Comparison of ENCODE assay signal across 17 mouse cellular contexts in genomic region chr7:100240601-100241000, GRCm38 (mm10). TPM values are rescaled to one million over a fixed set of nuclear protein-coding genes. Genes with fewer than 3 reads are reported as not detected.
"Had no signal": no experiment of that assay in that cellular context is flagged by ENCODE, and none has a peak within 500 bp of the region (broad histone marks: within the 10 kb centered on the region; RNA-seq: fewer than 3 reads in every experiment).

No protein-coding gene starts in this region.

- H3K4me3 ChIP-seq: neural tube, embryonic 13.5 days; neural tube, embryonic 15.5 days; stomach, embryonic 15.5 days had no signal

- H3K27ac ChIP-seq: neural tube, embryonic 13.5 days; neural tube, embryonic 15.5 days; stomach, embryonic 15.5 days; stomach, postnatal 0 days had no signal

- DNase-seq: retina, postnatal 1 day; right cerebral cortex, adult 18-20 months; right cerebral cortex, postnatal 14 days; right cerebral cortex, postnatal 25 days; right cerebral cortex, postnatal 4 days; spleen, adult 18-20 months; thymus, adult 18-20 months; thymus, adult 2 months; thymus, postnatal 14 days; thymus, postnatal 25 days; thymus, postnatal 36 days; thymus, postnatal 4 days had no signal

RNA-seq across cellular contexts. Expression of gene P4ha3, which starts 44.7 kb away (rescaled TPM):
- total RNA-seq: neutrophil, adult 5-6 weeks had no signal
